Mouse (Mus musculus): ENCODE data around the gene Noc2l. TPM values are rescaled to one million over a fixed set of nuclear protein-coding genes. Genes with fewer than 3 reads are reported as not detected.
A peak's percentile ranks its signal among the peaks of the same experiment; 100 is the strongest.

Noc2l gene
- polyA plus RNA-seq, 1 experiment from 2014 or later, result 20.5 TPM

DNA sequence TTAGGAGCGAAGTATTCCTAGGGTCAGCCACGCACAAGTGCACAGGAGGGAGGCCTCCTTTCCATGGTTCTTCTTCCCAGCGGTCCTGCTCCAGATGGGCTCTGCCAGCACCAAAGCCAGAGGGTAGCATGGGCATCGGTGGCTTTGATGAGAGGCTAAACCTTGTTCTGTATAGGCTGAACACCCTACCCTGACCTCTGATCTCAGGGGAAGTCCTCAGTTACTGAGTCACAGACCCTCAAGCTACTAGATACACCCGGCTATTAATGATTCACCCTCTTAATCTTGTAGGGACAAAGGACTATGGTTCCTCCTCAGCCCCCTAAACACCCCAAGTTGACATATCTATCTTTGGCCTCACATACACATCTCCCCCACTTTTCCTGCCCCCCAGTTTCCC, 41.9 kb upstream of the Noc2l start:
- no peak overlapping the region for H3K9ac ChIP-seq (replicated peaks)
- no peak for ATAC-seq
- no peak overlapping the region for H3K27ac ChIP-seq (ENCODE audit: low read depth)
- H3K4me2 ChIP-seq (ENCODE audit: low read depth, low read length), result no peak overlapping the region
- no peaks in the 10 kb centered on the region for H3K36me3 ChIP-seq (replicated peaks; ENCODE audit: insufficient read depth, low read length)
- H3K4me1 ChIP-seq (ENCODE audit: insufficient read depth), result peaks cover 38% of the 10 kb centered on the region
- WGBS (ENCODE audit: insufficient replicate concordance), result 71% methylated on average over 5 of the region's 5 CpGs
- peaks cover 22% of the 10 kb centered on the region for H3K27me3 ChIP-seq (ENCODE audit: insufficient read depth, low read length)
- H3K9me3 ChIP-seq (ENCODE audit: low read length), result no peaks in the 10 kb centered on the region
- H3K4me3 ChIP-seq (ENCODE audit: low read depth, low read length), result no peak overlapping the region
- TF ChIP-seq CTCF (IDR thresholded peaks at IDR 0.05; ENCODE audit: low read depth), result no peak
- DNase-seq, result no peak

DNA sequence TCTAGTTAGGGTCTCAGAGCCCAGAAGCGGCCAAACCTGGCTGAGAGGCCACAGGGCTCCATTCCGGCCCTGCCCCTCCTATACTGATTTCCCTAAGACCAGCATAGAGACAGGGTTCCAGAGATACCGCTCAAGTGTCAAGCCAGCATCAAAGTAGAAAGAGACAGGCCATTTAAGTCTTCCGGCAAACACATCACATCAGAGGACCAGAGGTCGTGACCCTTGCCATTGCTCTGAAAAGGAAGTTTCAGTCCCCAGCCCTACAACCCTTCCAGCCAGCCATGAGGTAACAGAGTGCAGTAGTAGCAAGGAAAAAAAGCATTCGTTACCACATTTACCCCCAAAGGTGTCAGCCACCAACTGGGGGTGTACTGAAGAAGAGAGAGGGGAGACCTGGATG, 41.5 kb upstream of the Noc2l start:
- Histone ChIP-seq H3K4me1 (ENCODE audit: insufficient read depth) (peaks cover 37% of the 10 kb centered on the region), H3K9me3 (ENCODE audit: low read length) (no peaks in the 10 kb centered on the region), H3K27me3 (ENCODE audit: insufficient read depth, low read length) (peaks cover 22% of the 10 kb centered on the region), H3K9ac (replicated peaks) (no peak overlapping the region), H3K4me2 (ENCODE audit: low read depth, low read length) (no peak overlapping the region), H3K4me3 (ENCODE audit: low read depth, low read length) (no peak overlapping the region), H3K36me3 (replicated peaks; ENCODE audit: insufficient read depth, low read length) (no peaks in the 10 kb centered on the region), H3K27ac (ENCODE audit: low read depth) (no peak overlapping the region)
- TF ChIP-seq EP300 (IDR thresholded peaks at IDR 0.05; ENCODE audit: low read depth) (no peak), CTCF (IDR thresholded peaks at IDR 0.05; ENCODE audit: low read depth) (no peak)
- no peak for ATAC-seq
- 64% methylated on average over 6 of the region's 6 CpGs for WGBS (ENCODE audit: insufficient replicate concordance)
- DNase-seq, result no peak

DNA sequence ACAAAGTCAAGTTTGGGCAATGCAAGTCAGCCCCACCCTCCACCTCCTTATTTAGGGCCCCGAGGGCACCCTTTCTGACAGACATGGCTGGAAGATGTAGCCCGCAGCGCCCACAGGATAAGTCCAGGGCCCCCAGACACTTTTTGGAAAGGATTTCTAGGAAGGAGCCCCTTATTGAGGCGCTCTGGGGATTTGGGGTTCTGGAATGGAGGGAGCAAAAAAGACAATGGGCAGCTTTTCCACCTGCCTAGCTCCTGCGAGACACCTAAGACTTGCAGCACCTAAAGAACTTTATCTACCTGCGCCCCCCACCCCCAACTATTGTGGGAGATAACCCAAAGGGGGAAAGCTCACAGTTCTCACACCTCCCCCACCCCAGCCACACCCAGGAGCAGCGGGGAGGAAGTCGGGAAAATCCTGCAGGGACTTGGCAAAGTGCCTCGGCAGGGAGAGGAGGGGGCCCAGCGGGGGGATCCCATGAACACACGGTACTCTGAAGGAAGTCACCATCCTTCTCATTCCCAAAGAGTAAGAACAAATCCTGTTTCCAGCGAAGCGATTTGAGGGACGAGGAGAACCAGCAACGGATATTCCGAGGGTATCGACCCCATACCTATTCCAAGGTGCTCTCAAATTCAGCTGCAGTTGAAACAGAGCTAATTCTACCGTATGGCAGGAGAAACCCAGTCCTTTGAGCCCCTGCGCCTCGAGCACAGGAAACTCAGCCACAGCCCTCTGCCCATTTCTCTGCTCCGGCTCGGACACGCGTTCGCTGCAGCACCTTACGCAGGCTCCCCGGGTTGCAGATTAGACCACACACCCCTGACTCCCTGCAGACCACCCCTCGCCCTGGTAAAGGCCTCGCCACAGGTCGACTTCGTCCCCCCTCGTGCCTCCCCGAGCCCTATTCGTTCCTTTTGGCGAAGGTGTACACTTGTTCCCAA, 39.6 kb upstream of the Noc2l start:
- DNase-seq, result peak; percentile 51

DNA sequence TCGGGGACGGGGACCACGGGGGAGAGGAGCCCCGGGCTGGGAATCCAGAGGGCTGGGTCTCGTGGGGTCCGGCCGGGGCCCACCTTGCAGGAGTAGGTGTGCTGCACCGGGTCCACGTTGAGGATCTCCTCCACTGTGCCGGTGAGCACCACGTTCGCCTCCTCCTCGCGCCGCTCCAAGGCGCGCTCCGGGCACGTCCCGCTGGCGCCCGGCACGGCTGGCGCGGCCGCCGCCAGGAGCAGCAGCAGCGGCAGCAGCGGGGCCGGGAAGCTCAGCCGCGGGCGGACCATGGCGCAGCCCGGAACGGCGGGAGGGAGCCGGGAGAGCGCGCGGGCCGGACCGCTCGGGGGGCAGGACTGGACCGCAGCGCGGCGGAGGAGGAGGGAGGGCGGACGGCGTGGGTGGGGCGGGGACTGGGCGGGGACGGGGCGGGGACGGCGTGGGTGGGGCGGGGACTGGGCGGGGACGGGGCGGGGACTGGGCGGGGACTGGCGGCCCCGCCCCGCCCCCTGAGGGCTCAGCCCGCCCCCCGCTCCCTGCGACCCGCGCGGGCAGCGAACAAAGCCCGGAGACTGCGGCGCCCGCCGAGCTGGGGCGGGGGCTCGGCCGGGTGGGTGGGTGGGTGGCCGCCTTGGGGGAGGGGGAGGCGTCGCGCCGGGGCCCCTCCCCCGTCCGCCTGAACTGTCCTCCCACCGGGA, 38.5 kb upstream of the Noc2l start, which contains the start of gene Agrn:
Gene Agrn (minus strand): TSS at position 358 of the 698 bp plus-strand sequence.
- no peaks in the 10 kb centered on the region for H3K36me3 ChIP-seq (replicated peaks; ENCODE audit: insufficient read depth, low read length)
- H3K27me3 ChIP-seq (ENCODE audit: insufficient read depth, low read length), result peaks cover 22% of the 10 kb centered on the region
- no peaks in the 10 kb centered on the region for H3K9me3 ChIP-seq (ENCODE audit: low read length)
- 0% methylated on average over 35 of the region's 88 CpGs for WGBS (ENCODE audit: insufficient replicate concordance)
- ATAC-seq (peak; percentile 83), DNase-seq (peak; percentile 83)
- H3K4me3 ChIP-seq (ENCODE audit: low read depth, low read length), result peak within 1 kb of the TSS; percentile 87
- peaks cover 40% of the 10 kb centered on the region for H3K4me1 ChIP-seq (ENCODE audit: insufficient read depth)
- H3K9ac ChIP-seq (replicated peaks), result peak within 1 kb of the TSS; percentile 78
- no peak for TF ChIP-seq EP300 (IDR thresholded peaks at IDR 0.05; ENCODE audit: low read depth)
- no peak for TF ChIP-seq CTCF (IDR thresholded peaks at IDR 0.05; ENCODE audit: low read depth)
- H3K27ac ChIP-seq (ENCODE audit: low read depth), result peak within 1 kb of the TSS; percentile 96
- H3K4me2 ChIP-seq (ENCODE audit: low read depth, low read length), result peak within 1 kb of the TSS; percentile 99

More for the DNA sequence above, 39.6 kb upstream of the Noc2l start:
- Histone ChIP-seq H3K9ac (replicated peaks) (peak overlapping the region; percentile 78), H3K4me3 (ENCODE audit: low read depth, low read length) (peak overlapping the region; percentile 87), H3K9me3 (ENCODE audit: low read length) (no peaks in the 10 kb centered on the region), H3K27me3 (ENCODE audit: insufficient read depth, low read length) (peaks cover 22% of the 10 kb centered on the region), H3K4me2 (ENCODE audit: low read depth, low read length) (peak overlapping the region; percentile 99), H3K27ac (ENCODE audit: low read depth) (no peak overlapping the region), H3K36me3 (replicated peaks; ENCODE audit: insufficient read depth, low read length) (no peaks in the 10 kb centered on the region), H3K4me1 (ENCODE audit: insufficient read depth) (peaks cover 36% of the 10 kb centered on the region)
- no peak for ATAC-seq
- TF ChIP-seq EP300 (IDR thresholded peaks at IDR 0.05; ENCODE audit: low read depth), result no peak
- no peak for TF ChIP-seq CTCF (IDR thresholded peaks at IDR 0.05; ENCODE audit: low read depth)
- WGBS (ENCODE audit: insufficient replicate concordance), result 8% methylated on average over 35 of the region's 35 CpGs

DNA sequence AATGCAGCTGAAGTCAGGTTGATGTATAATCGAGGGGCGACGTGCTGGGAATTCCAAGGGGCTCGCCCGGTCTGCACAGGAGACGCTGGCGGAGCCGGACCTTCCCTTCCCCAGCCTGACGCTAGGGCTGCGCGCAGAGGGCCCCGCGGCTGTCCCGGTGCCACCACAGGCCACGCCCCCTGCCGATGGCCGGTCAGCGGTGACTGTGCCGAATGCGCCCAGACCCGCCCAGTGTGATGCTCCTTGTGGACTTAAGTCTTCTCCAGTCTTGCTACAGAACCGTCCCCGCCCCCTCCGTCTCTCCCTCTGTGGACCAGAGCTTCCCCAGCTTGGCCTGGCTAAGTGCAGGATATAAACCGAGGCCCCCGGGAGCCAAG, 38.0 kb upstream of the Noc2l start:
- Histone ChIP-seq H3K4me2 (ENCODE audit: low read depth, low read length) (peak overlapping the region; percentile 99), H3K9me3 (ENCODE audit: low read length) (no peaks in the 10 kb centered on the region), H3K27ac (ENCODE audit: low read depth) (peak overlapping the region; percentile 96), H3K9ac (replicated peaks) (peak overlapping the region; percentile 76), H3K36me3 (replicated peaks; ENCODE audit: insufficient read depth, low read length) (no peaks in the 10 kb centered on the region), H3K27me3 (ENCODE audit: insufficient read depth, low read length) (peaks cover 22% of the 10 kb centered on the region), H3K4me1 (ENCODE audit: insufficient read depth) (peaks cover 35% of the 10 kb centered on the region), H3K4me3 (ENCODE audit: low read depth, low read length) (peak overlapping the region; percentile 87)
- ATAC-seq, result peak; percentile 91
- peak; percentile 53 for TF ChIP-seq CTCF (IDR thresholded peaks at IDR 0.05; ENCODE audit: low read depth)
- no peak for TF ChIP-seq EP300 (IDR thresholded peaks at IDR 0.05; ENCODE audit: low read depth)
- WGBS (ENCODE audit: insufficient replicate concordance), result under 1% methylated on average over 17 of the region's 26 CpGs
- DNase-seq, result peak; percentile 94

Measured in liver, postnatal 0 days (tissue).